23 mouse cellular contexts compared by ENCODE assay signal in genomic region chr16:5074341-5074740, GRCm38 (mm10). TPM values are rescaled to one million over a fixed set of nuclear protein-coding genes. Genes with fewer than 3 reads are reported as not detected.
DNase-seq lines count a peak whose midpoint lies in the region; ATAC-seq lines count a peak whose summit lies in the region.
"Had no signal": no experiment of that assay in that cellular context is flagged by ENCODE, and none has a peak within 500 bp of the region (broad histone marks: within the 10 kb centered on the region; RNA-seq: fewer than 3 reads in every experiment).

No protein-coding gene starts in this region.

- no peaks in the 10 kb centered on the region for H3K27me3 ChIP-seq in forebrain, embryonic 16.5 days (replicated peaks; ENCODE audit: control insufficient read depth, insufficient read depth, low read length)
- H3K27me3 ChIP-seq: embryonic facial prominence, embryonic 15.5 days; hindbrain, embryonic 12.5 days; megakaryocyte, embryonic 14.5 days; midbrain, embryonic 13.5 days; stomach, embryonic 15.5 days had no signal

- H3K9ac ChIP-seq in forebrain, embryonic 16.5 days (replicated peaks; ENCODE audit: low read depth, low read length): no peak overlapping the region
- H3K9ac ChIP-seq: embryonic facial prominence, embryonic 15.5 days; forebrain, postnatal 0 days; hindbrain, embryonic 12.5 days; midbrain, embryonic 13.5 days; stomach, embryonic 15.5 days had no signal

- no peak overlapping the region for H3K27ac ChIP-seq in forebrain, embryonic 16.5 days (ENCODE audit: low read length)
- H3K27ac ChIP-seq: embryonic facial prominence, embryonic 15.5 days; hindbrain, embryonic 12.5 days; layer of hippocampus, adult 2 months; midbrain, embryonic 13.5 days; stomach, embryonic 15.5 days had no signal

- peaks cover 73% of the 10 kb centered on the region for H3K36me3 ChIP-seq in forebrain, embryonic 16.5 days (ENCODE audit: control insufficient read depth, insufficient read depth)

- 88% methylated on average over 5 of the region's 5 CpGs for WGBS in forebrain, embryonic 16.5 days

- ATAC-seq in forebrain, embryonic 16.5 days: no peak
- ATAC-seq: activated CD4-positive, CD25-positive, alpha-beta regulatory T cell, adult 4 months; CD4-positive, CD25-positive, alpha-beta regulatory T cell, adult 4 months; forebrain, postnatal 0 days; intestine, postnatal 0 days; midbrain, embryonic 13.5 days had no signal

- no peaks in the 10 kb centered on the region for H3K4me1 ChIP-seq in forebrain, embryonic 16.5 days (replicated peaks; ENCODE audit: control insufficient read depth, insufficient read depth, low read length)
- H3K4me1 ChIP-seq: embryonic facial prominence, embryonic 15.5 days; hindbrain, embryonic 12.5 days; megakaryocyte, embryonic 14.5 days; midbrain, embryonic 13.5 days; stomach, embryonic 15.5 days had no signal

- no peak overlapping the region for H3K4me2 ChIP-seq in forebrain, embryonic 16.5 days (ENCODE audit: low read length)
- H3K4me2 ChIP-seq: embryonic facial prominence, embryonic 15.5 days; hindbrain, embryonic 12.5 days; midbrain, embryonic 13.5 days; stomach, embryonic 15.5 days had no signal

- no peak overlapping the region for H3K4me3 ChIP-seq in forebrain, embryonic 16.5 days (replicated peaks; ENCODE audit: low read length)
- H3K4me3 ChIP-seq: embryonic facial prominence, embryonic 15.5 days; hindbrain, embryonic 12.5 days; layer of hippocampus, adult 2 months; megakaryocyte, embryonic 14.5 days; midbrain, embryonic 13.5 days; stomach, embryonic 15.5 days had no signal

- H3K9me3 ChIP-seq in forebrain, embryonic 16.5 days (ENCODE audit: control insufficient read depth, low read length): no peaks in the 10 kb centered on the region
- H3K9me3 ChIP-seq: embryonic facial prominence, embryonic 15.5 days; hindbrain, embryonic 12.5 days; megakaryocyte, embryonic 14.5 days; midbrain, embryonic 13.5 days; stomach, embryonic 15.5 days had no signal

- peak; percentile 20 to 35 for DNase-seq in cerebellum, postnatal 36 days
- no peak for DNase-seq in cerebellum, adult 11-12 months
- DNase-seq in 3134 (ENCODE audit: extremely low read depth, insufficient read length, low spot score): peak; percentile 45
- DNase-seq in 3T3-L1 (ENCODE audit: low read depth, low spot score): peak; percentile 87
- DNase-seq in adrenal gland, postnatal 14 days: peak; percentile 46
- no peak for DNase-seq in gastrocnemius, adult 18-20 months (ENCODE audit: low spot score)
- DNase-seq: forebrain, postnatal 0 days; gastrocnemius, postnatal 36 days; kidney, postnatal 25 days; layer of hippocampus, postnatal 36 days; lung, postnatal 10 days; right cerebral cortex, postnatal 25 days; thymus, postnatal 25 days had no signal

RNA-seq across cellular contexts. Expression of gene Ubn1, which starts 24.5 kb away (rescaled TPM):
- 37.2 and 37.4 TPM in 2 replicates for total RNA-seq in adrenal gland, postnatal 14 days (2021)
- polyA plus RNA-seq in forebrain, embryonic 16.5 days (2015; fragmentation: Nextera tagmentation; extraction: Ambion mirVana): 15.0 and 15.5 TPM in 2 replicates
- 10 to 100 TPM; 19.5 to 23.9 TPM for total RNA-seq in gastrocnemius, adult 18-20 months (2021)

RNA-seq across cellular contexts. Expression of gene Glyr1, which starts 24.7 kb away (rescaled TPM):
- total RNA-seq in adrenal gland, postnatal 14 days (2021): 86.6 and 89.9 TPM in 2 replicates
- polyA plus RNA-seq in forebrain, embryonic 16.5 days (2015; fragmentation: Nextera tagmentation; extraction: Ambion mirVana): 200 and 213 TPM in 2 replicates
- total RNA-seq in gastrocnemius, adult 18-20 months (2021): 10 to 100 TPM; 28.9 to 32.3 TPM

RNA-seq across cellular contexts. Expression of gene Ppl, which starts 57.9 kb away (rescaled TPM):
- total RNA-seq in adrenal gland, postnatal 14 days (2021): 2.7 TPM in 2 replicates
- polyA plus RNA-seq in forebrain, embryonic 16.5 days (2015; fragmentation: Nextera tagmentation; extraction: Ambion mirVana): 0.06 and 0.21 TPM in 2 replicates
- 1 to 10 TPM; 3.1 to 3.6 TPM for total RNA-seq in gastrocnemius, adult 18-20 months (2021)

Comparison
In these comparisons a context has a peak if more than half of its experiments do, and no peak if none do; other contexts are left out.
1. DNase-seq: peak in cerebellum, postnatal 36 days (2 of 2), 3134 (single experiment), 3T3-L1 (single experiment) and adrenal gland, postnatal 14 days (single experiment); none in cerebellum, adult 11-12 months (single experiment) and gastrocnemius, adult 18-20 months (single experiment).